Mouse (Mus musculus): ENCODE measurements at regions not wholly inside any gene's neighbourhood (a gene's known extent, or its start where the extent isn't known, plus 50 kb on each side); places are given as distances from the start of the nearest gene placed in this dataset.

GRCm38 (mm10) chr13:44622661-44623355 is 106.5 kb upstream of the Jarid2 start:
- no peak for DNase-seq (ENCODE audit: extremely low spot score in 1 of 2, low spot score in 1 of 2)

GRCm38 (mm10) chr13:44624716-44625115 is 104.6 kb upstream of the Jarid2 start:
- DNase-seq (ENCODE audit: extremely low spot score in 1 of 2, low spot score in 1 of 2): no peak

GRCm38 (mm10) chr13:44625792-44626191 is 103.5 kb upstream of the Jarid2 start:
- no peak for DNase-seq (ENCODE audit: extremely low spot score in 1 of 2, low spot score in 1 of 2)

- no peak for DNase-seq (ENCODE audit: extremely low spot score in 1 of 2, low spot score in 1 of 2)
Measured at GRCm38 (mm10) chr13:44626806-44627205, 102.5 kb upstream of the Jarid2 start.

GRCm38 (mm10) chr13:44630061-44630460 is 99.2 kb upstream of the Jarid2 start:
- no peak for DNase-seq (ENCODE audit: extremely low spot score in 1 of 2, low spot score in 1 of 2)

GRCm38 (mm10) chr13:44634616-44635015 is 94.7 kb upstream of the Jarid2 start:
- no peak for DNase-seq (ENCODE audit: extremely low spot score in 1 of 2, low spot score in 1 of 2)

GRCm38 (mm10) chr13:44635221-44636007 is 93.9 kb upstream of the Jarid2 start:
- DNase-seq (ENCODE audit: extremely low spot score in 1 of 2, low spot score in 1 of 2): no peak

- DNase-seq (ENCODE audit: extremely low spot score in 1 of 2, low spot score in 1 of 2): no peak
Measured at GRCm38 (mm10) chr13:44636008-44636335, 93.3 kb upstream of the Jarid2 start.

GRCm38 (mm10) chr13:44642361-44642760 is 86.9 kb upstream of the Jarid2 start:
- peak in 1 of 2 experiments; percentile 16 for DNase-seq (ENCODE audit: extremely low spot score in 1 of 2, low spot score in 1 of 2)

GRCm38 (mm10) chr13:44650052-44650451 is 79.2 kb upstream of the Jarid2 start:
- DNase-seq (ENCODE audit: extremely low spot score in 1 of 2, low spot score in 1 of 2): no peak

GRCm38 (mm10) chr13:44651259-44652238 is 77.7 kb upstream of the Jarid2 start:
- DNase-seq (ENCODE audit: extremely low spot score in 1 of 2, low spot score in 1 of 2): no peak

GRCm38 (mm10) chr13:44657905-44658414 is 71.3 kb upstream of the Jarid2 start:
- peak; percentile 6 to 70 for DNase-seq (ENCODE audit: extremely low spot score in 1 of 2, low spot score in 1 of 2)

GRCm38 (mm10) chr13:44659861-44660260 is 69.4 kb upstream of the Jarid2 start:
- DNase-seq (ENCODE audit: extremely low spot score in 1 of 2, low spot score in 1 of 2): no peak

- no peak for DNase-seq (ENCODE audit: extremely low spot score in 1 of 2, low spot score in 1 of 2)
Measured at GRCm38 (mm10) chr13:44663062-44663461, 66.2 kb upstream of the Jarid2 start.

GRCm38 (mm10) chr13:44663730-44664129 is 65.5 kb upstream of the Jarid2 start:
- no peak for DNase-seq (ENCODE audit: extremely low spot score in 1 of 2, low spot score in 1 of 2)

GRCm38 (mm10) chr13:44669761-44670160 is 59.5 kb upstream of the Jarid2 start:
- no peak for DNase-seq (ENCODE audit: extremely low spot score in 1 of 2, low spot score in 1 of 2)

GRCm38 (mm10) chr13:44673337-44673966 is 55.8 kb upstream of the Jarid2 start:
- peak; percentile 3 to 52 for DNase-seq (ENCODE audit: extremely low spot score in 1 of 2, low spot score in 1 of 2)

GRCm38 (mm10) chr13:44673967-44674357 is 55.3 kb upstream of the Jarid2 start:
- no peak for DNase-seq (ENCODE audit: extremely low spot score in 1 of 2, low spot score in 1 of 2)

- DNase-seq (ENCODE audit: extremely low spot score in 1 of 2, low spot score in 1 of 2): no peak
Measured at GRCm38 (mm10) chr13:44674926-44675650, 54.2 kb upstream of the Jarid2 start.

- no peak for DNase-seq (ENCODE audit: extremely low spot score in 1 of 2, low spot score in 1 of 2)
Measured at GRCm38 (mm10) chr13:44676041-44676440, 53.2 kb upstream of the Jarid2 start.

All from frontal cortex, adult 2 months (tissue).